Mouse (Mus musculus) central nervous system, embryonic 14 days (tissue): Measurements from ENCODE around the gene Pex11a. TPM values are rescaled to one million over a fixed set of nuclear protein-coding genes. Genes with fewer than 3 reads are reported as not detected.

Source experiments
- polyA plus RNA-seq: library from polyadenylated mRNA; depleted of rRNA; stranded (reverse); fragments of >200 nt; gene quantifications from 2 replicates; pipeline ENCODE4 v1.2.3, GENCODE M21; 2012; rRNA removed

Gene Pex11a
- 12.4 and 14.1 TPM in 2 replicates for polyA plus RNA-seq

GRCm38 (mm10) chr7:79742659-79743536 is at the start of gene Pex11a, which contains the start of gene Wdr93:
Gene Pex11a (minus strand): TSS chr7:79743131.
Gene Wdr93 (plus strand): TSS chr7:79743163.

DNA sequence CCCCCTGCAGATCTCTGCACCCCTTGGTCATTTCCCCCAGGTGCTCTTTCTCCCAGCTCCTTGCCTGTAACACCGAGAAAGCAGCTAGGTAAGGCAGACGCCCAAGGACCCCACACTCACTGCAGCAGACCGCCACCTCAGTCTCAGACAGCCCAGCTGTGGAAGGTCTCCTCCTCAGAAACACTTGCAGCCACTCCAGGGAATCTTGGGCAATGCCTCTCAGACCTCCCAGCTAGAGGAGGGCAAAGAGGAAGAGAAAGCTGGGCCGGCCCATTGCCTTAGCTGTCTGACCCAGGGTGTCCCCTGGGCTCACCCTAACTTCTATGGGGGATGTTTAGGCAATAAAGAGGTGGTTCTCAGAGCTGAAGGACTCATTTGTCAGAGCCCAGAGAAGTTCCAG is 10.3 kb downstream of the Pex11a start, which contains the start of gene Plin1:
Gene Plin1 (minus strand): TSS at position 282 of the 400 bp plus-strand sequence.

GRCm38 (mm10) chr7:79715187-79715981 is 27.5 kb downstream of the Pex11a start, which contains the start of gene Kif7:
Gene Kif7 (minus strand): TSS chr7:79715720.

Other genes starting within 250 kb of the Pex11a start
- 3.4 and 3.7 TPM in 2 replicates for gene Rhcg, start 125.5 kb downstream of the Pex11a start, polyA plus RNA-seq
- gene Ticrr, start 82.9 kb downstream of the Pex11a start, polyA plus RNA-seq = 4.1 and 4.8 TPM in 2 replicates
- gene Kif7, start 27.4 kb downstream of the Pex11a start, polyA plus RNA-seq = 7.0 and 7.3 TPM in 2 replicates
- gene Plin1, start 10.2 kb downstream of the Pex11a start, polyA plus RNA-seq = 0.12 and 0.20 TPM in 2 replicates
- gene Wdr93, start within 50 bp of the Pex11a start, polyA plus RNA-seq = 0.29 and 0.41 TPM in 2 replicates
- 0.05 and 0.07 TPM in 2 replicates for gene Mesp1, start 50.7 kb upstream of the Pex11a start, polyA plus RNA-seq
- 0.90 and 1.2 TPM in 2 replicates for gene Mesp2, start 67.6 kb upstream of the Pex11a start, polyA plus RNA-seq
- gene Anpep, start 117.9 kb upstream of the Pex11a start, polyA plus RNA-seq = 5.1 and 9.9 TPM in 2 replicates
- gene Ap3s2, start 177.5 kb upstream of the Pex11a start, polyA plus RNA-seq = 46.1 and 51.1 TPM in 2 replicates
- 10.2 and 12.0 TPM in 2 replicates for gene Arpin, start 192.2 kb upstream of the Pex11a start, polyA plus RNA-seq